Mouse (Mus musculus): Measurements from ENCODE around the gene Plxna3.

Plxna3 gene

GRCm38 (mm10) chrX:74368209-74368909 is 39.5 kb downstream of the Plxna3 start:
- DNase-seq (ENCODE audit: low spot score): peak; percentile 22

DNA sequence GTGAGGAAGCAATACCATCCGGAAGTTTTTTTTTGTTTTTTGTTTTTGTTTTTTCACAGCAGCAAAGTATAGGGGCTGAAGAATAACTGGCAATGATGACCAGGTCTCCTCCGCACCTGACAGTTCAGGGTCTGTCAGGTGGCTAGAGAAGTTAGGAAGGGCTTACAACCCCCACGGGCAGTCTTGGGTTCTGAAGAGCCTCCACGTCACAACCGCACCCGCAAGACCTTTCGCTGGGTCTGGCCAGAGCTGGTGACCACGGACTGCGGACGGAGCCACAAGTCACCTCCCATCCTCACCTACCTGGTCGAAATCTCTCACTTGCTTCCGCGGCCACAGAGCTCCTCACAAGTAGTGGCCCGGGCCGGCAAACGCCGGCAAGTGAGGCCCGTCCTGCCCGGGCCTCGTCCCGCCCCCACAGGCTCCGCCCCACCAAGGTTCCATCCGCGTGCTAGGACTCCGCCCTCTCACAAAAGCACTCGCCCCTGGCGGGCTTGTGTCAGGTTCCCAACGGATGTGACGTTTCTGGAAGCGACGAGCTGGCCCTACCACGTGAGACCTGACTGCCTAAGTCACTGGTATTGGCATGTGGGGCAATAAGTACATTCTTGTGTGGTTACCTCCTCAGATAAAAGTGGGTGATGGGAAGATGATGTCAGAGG is 44.2 kb downstream of the Plxna3 start, which contains the start of the genes Ubl4a and Slc10a3:
Gene Ubl4a (minus strand): TSS at position 331 of the 662 bp plus-strand sequence.
Gene Slc10a3 (minus strand): TSS at position 462 of the 662 bp plus-strand sequence.
- peak; percentile 69 for DNase-seq (ENCODE audit: low spot score)

DNA sequence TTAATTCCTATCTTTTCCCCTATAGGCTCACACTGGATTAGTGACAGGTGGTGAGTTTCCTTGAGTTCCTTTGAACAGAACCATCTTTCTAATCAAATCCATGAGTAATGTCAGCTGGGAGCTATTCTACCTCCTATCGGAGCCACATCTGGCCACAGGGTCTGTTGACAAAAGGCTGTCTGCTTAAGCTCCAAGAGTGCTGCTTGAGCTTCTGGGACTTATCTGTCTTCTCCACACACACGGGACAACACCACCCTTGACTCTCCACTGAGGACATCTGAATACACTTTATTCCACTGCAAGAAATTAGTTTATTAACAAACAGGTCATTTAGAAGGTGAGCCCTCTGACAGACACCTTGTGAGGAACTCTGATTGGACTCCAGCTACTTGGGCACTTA is 55.6 kb downstream of the Plxna3 start:
- no peak for DNase-seq (ENCODE audit: low spot score)

DNA sequence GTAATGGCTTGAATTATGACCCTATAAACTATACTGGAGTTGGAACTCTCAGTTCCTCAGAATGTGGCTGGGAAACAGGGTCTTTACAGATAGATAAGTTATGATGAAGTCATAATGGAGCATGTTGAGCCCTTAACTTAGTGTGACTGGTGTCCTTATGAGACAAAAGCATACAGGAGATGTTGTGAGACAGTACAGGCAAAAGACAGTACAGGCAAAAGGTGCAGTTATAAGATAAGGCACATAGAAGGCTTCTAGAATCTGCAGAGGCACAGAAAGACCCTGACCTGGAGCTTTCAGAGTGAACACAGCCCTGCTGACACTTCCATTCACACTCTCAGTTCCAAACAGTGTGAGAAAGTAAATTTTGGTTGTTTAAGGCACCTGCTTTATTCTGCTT is 59.3 kb downstream of the Plxna3 start:
- DNase-seq (ENCODE audit: low spot score): no peak

- DNase-seq (ENCODE audit: low spot score): peak; percentile 73
Observed at GRCm38 (mm10) chrX:74392535-74393443, 63.9 kb downstream of the Plxna3 start, which contains the start of the genes Fam3a and Ikbkg. Gene Fam3a (minus strand): TSS chrX:74393272. Gene Ikbkg (plus strand): TSS chrX:74393290.
